ENCODE assay signal across 8 mouse cellular contexts in genomic region chr4:47351386-47352049, GRCm38 (mm10). TPM values are rescaled to one million over a fixed set of nuclear protein-coding genes. Genes with fewer than 3 reads are reported as not detected.
DNase-seq lines count a peak whose midpoint lies in the region; ATAC-seq and TF ChIP-seq lines count a peak whose summit lies in the region.

No protein-coding gene starts in this region.

- peak overlapping the region; percentile 91 for H3K4me2 ChIP-seq in heart, embryonic 13.5 days
- peak overlapping the region; percentile 100 for H3K4me2 ChIP-seq in kidney, postnatal 0 days (ENCODE audit: low read length)

- H3K4me3 ChIP-seq in heart, embryonic 13.5 days: peak overlapping the region; percentile 82
- H3K4me3 ChIP-seq in kidney, postnatal 0 days (replicated peaks; ENCODE audit: low read depth, low read length): peak overlapping the region; percentile 74

- ATAC-seq in heart, embryonic 13.5 days (ENCODE audit: extremely low read depth, insufficient number of reproducible peaks, low FRiP score, low TSS enrichment): no peak
- ATAC-seq in kidney, postnatal 0 days (replicated peaks; ENCODE audit: low FRiP score, low read depth): peak; percentile 18; the same call in 1 of the 2 replicates

- peaks cover 34% of the 10 kb centered on the region for H3K4me1 ChIP-seq in heart, embryonic 13.5 days
- H3K4me1 ChIP-seq in kidney, postnatal 0 days (replicated peaks; ENCODE audit: insufficient read depth, low read length): peaks cover 17% of the 10 kb centered on the region; the same call in 1 of the 2 replicates

- H3K36me3 ChIP-seq in heart, embryonic 13.5 days: no peaks in the 10 kb centered on the region
- H3K36me3 ChIP-seq in kidney, postnatal 0 days (ENCODE audit: insufficient read depth, low read length): no peaks in the 10 kb centered on the region

- H3K9ac ChIP-seq in heart, embryonic 13.5 days: peak overlapping the region; percentile 87
- peak overlapping the region; percentile 96; the same call in 1 of the 2 replicates for H3K9ac ChIP-seq in kidney, postnatal 0 days (ENCODE audit: low read depth, low read length)

- no peaks in the 10 kb centered on the region for H3K27me3 ChIP-seq in heart, embryonic 13.5 days (replicated peaks)
- no peaks in the 10 kb centered on the region for H3K27me3 ChIP-seq in kidney, postnatal 0 days (ENCODE audit: insufficient read depth, low read length)

- TF ChIP-seq CTCF in kidney, postnatal 0 days (IDR thresholded peaks at IDR 0.05; ENCODE audit: low read depth): peak; percentile 74

- peak overlapping the region; percentile 36; the same call in 1 of the 2 replicates for H3K27ac ChIP-seq in heart, embryonic 13.5 days (replicated peaks)
- peak overlapping the region; percentile 83 for H3K27ac ChIP-seq in kidney, postnatal 0 days

- WGBS in heart, embryonic 13.5 days: 30% methylated on average over 9 of the region's 9 CpGs
- 18% methylated on average over 9 of the region's 9 CpGs for WGBS in kidney, postnatal 0 days

- H3K9me3 ChIP-seq in heart, embryonic 13.5 days: no peaks in the 10 kb centered on the region
- no peaks in the 10 kb centered on the region for H3K9me3 ChIP-seq in kidney, postnatal 0 days (replicated peaks; ENCODE audit: low read length)

- DNase-seq in A20 (ENCODE audit: low read depth, low spot score) (peak; percentile 93), ES-CJ7 (ENCODE audit: low read depth, low spot score) (peak; percentile 79)
- peak; percentile 20 to 53 for DNase-seq in cerebellum, postnatal 25 days
- DNase-seq in kidney, postnatal 0 days (ENCODE audit: low spot score): peak; percentile 81
- DNase-seq in lung, postnatal 10 days: peak; percentile 62
- peak; percentile 65 for DNase-seq in retina, postnatal 1 day
- DNase-seq in layer of hippocampus, postnatal 25 days (ENCODE audit: extremely low spot score in 1 of 2, low spot score in 1 of 2): no peak

RNA-seq across cellular contexts. Expression of gene Tgfbr1, which starts 1.5 kb away (rescaled TPM):
- 23.5 and 25.4 TPM in 2 replicates for polyA plus RNA-seq in heart, embryonic 13.5 days (2015; fragmentation: Nextera tagmentation; extraction: Ambion mirVana)
- polyA plus RNA-seq in kidney, postnatal 0 days (2015; fragmentation: Nextera tagmentation; extraction: Ambion mirVana): 25.9 and 26.2 TPM in 2 replicates
- 10 to 100 TPM; 25.2 to 28.4 TPM for total RNA-seq in layer of hippocampus, postnatal 25 days (2021)

Comparison
In these comparisons a context has a peak if more than half of its experiments do, and no peak if none do; other contexts are left out.
1. DNase-seq: peak in A20 (single experiment), ES-CJ7 (single experiment), cerebellum, postnatal 25 days (2 of 2), kidney, postnatal 0 days (single experiment), lung, postnatal 10 days (single experiment) and retina, postnatal 1 day (single experiment); none in layer of hippocampus, postnatal 25 days (0 of 2).